Mouse (Mus musculus) C2C12 (cell line): ENCODE measurements around the gene Sgpp1.

Experiments used
- CEBPB ChIP-seq: IDR thresholded peaks from one replicate; pipeline ENCODE4 v1.6.1; 2011; ENCODE audit warnings: low read depth, mild to moderate bottlenecking, control low read depth, moderate library complexity
- CTCF ChIP-seq: IDR thresholded peaks from one replicate; pipeline ENCODE4 v1.5.1; 2011; ENCODE audit not compliant: control insufficient read depth, insufficient read depth, insufficient read length
- FOSL1 ChIP-seq: IDR thresholded peaks from one replicate; pipeline ENCODE4 v1.8.0; 2011; ENCODE audit warnings: mild to moderate bottlenecking, low read length; ENCODE audit not compliant: poor library complexity, insufficient read depth, severe bottlenecking
- MAX ChIP-seq: IDR thresholded peaks from one replicate; pipeline ENCODE4 v1.6.1; 2011; ENCODE audit warnings: mild to moderate bottlenecking, control low read depth
- MYOG ChIP-seq: IDR thresholded peaks from one replicate; pipeline ENCODE4 v1.6.1; 2011; ENCODE audit not compliant: control insufficient read depth, insufficient read length; ENCODE audit errors: extremely low read depth
- USF1 ChIP-seq: IDR thresholded peaks from one replicate; pipeline ENCODE4 v1.6.1; 2011; ENCODE audit warnings: low read depth, mild to moderate bottlenecking, control low read depth, moderate library complexity

DNA sequence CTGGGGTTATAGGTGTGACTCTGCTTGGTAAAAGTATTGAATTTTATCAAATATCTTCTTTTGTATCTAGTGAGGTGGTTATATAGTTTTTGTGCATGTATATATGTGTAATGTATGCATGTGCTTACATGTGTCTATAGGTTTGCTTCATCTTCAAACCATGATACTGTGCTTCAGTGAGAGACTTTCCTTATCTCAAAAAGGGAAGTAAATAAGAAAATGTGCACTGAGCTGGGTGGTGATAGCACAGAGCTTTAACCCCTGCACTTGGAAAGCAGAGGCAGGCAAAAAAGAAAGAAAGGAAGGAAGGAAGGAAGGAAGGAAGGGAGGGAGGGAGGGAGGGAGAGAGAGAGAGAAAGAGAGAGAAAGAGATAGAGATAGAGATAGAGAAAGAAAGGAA, 45.9 kb upstream of the Sgpp1 start:
- TF ChIP-seq CTCF, result no peak
- TF ChIP-seq CEBPB, result no peak
- TF ChIP-seq USF1, result no peak
- no peak for TF ChIP-seq MAX
- TF ChIP-seq MYOG, result no peak
- no peak for TF ChIP-seq FOSL1
